Mouse (Mus musculus) cortical plate, adult 2 months (tissue): ENCODE measurements around the gene Gm17334.

Source experiments
- CTCF ChIP-seq: fragments of 200-500 bp; IDR thresholded peaks from 2 replicates; pipeline ENCODE4 v1.5.1; 2011; ENCODE audit warnings: mild to moderate bottlenecking, control low read depth, low read length; ENCODE audit not compliant: insufficient read depth; ENCODE audit errors: extremely low read depth
- POLR2A ChIP-seq: fragments of 200-500 bp; IDR thresholded peaks from 2 replicates; pipeline ENCODE4 v1.6.1; 2011; ENCODE audit warnings: mild to moderate bottlenecking, low read length, control low read depth; ENCODE audit not compliant: insufficient read depth; ENCODE audit errors: extremely low read depth

GRCm38 (mm10) chr11:53734970-53735681 lies 37.9 kb downstream of the Gm17334 start:
- TF ChIP-seq POLR2A (no peak), CTCF (no peak)
